Mouse (Mus musculus): ENCODE measurements around the gene Tmem215. TPM values are rescaled to one million over a fixed set of nuclear protein-coding genes. Genes with fewer than 3 reads are reported as not detected.

Tmem215 gene
- 0.39 and 1.1 TPM in 2 replicates for polyA plus RNA-seq (2012; ENCODE audit: low replicate concordance)

GRCm38 (mm10) chr4:40471880-40472279 lies at the start of gene Tmem215:
TSS of gene Tmem215 (plus strand) at chr4:40472180.

Other genes starting within 250 kb of the Tmem215 start
- gene Ddx58, start 232.4 kb upstream of the Tmem215 start, polyA plus RNA-seq (2012; ENCODE audit: low replicate concordance) = 0.37 and 1.3 TPM in 2 replicates
- gene Smim27, start 202.6 kb upstream of the Tmem215 start, polyA plus RNA-seq (2012; ENCODE audit: low replicate concordance) = 9.6 and 13.6 TPM in 2 replicates
- 5.7 and 11.9 TPM in 2 replicates for gene Topors, start 202.3 kb upstream of the Tmem215 start, polyA plus RNA-seq (2012; ENCODE audit: low replicate concordance)
- gene Ndufb6, start 192.8 kb upstream of the Tmem215 start, polyA plus RNA-seq (2012; ENCODE audit: low replicate concordance) = 76.7 and 117 TPM in 2 replicates
- 0.60 and 1.1 TPM in 2 replicates for gene Aptx, start 231.0 kb downstream of the Tmem215 start, polyA plus RNA-seq (2012; ENCODE audit: low replicate concordance)
- 10.7 and 51.5 TPM in 2 replicates for gene Dnaja1, start 250.0 kb downstream of the Tmem215 start, polyA plus RNA-seq (2012; ENCODE audit: low replicate concordance)